Mouse (Mus musculus): ENCODE measurements at regions not wholly inside any gene's neighbourhood (a gene's known extent, or its start where the extent isn't known, plus 50 kb on each side); places are given as distances from the start of the nearest gene placed in this dataset.

DNA sequence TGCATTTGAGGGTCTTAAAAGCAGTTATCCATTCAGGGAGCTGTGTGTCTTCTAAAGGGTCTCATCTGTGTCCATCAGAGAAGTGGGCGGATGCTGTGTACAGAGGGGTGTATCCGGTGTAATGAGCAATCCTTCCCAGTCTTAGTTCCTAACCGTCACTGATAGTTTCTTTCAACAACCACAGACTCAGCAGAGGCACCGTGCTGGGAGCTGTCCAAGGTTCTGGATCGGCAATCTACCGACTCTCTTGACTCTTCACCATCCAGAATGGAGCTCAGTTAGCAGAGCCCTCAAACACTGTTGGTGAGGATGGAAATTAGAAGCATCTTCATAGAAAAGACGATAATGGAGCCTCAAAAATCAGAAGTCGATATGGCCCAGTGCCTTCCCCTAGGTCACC lies 293.1 kb downstream of the Ajap1 start:
- TF ChIP-seq CTCF (IDR thresholded peaks at IDR 0.05; ENCODE audit: low read depth, low read length) (no peak), POLR2A (IDR thresholded peaks at IDR 0.05; ENCODE audit: extremely low read depth, insufficient read depth, low read length) (no peak)

Data from liver, adult 2 months (tissue).